Comparison of ENCODE assay signal across 20 mouse cellular contexts in the genomic region with DNA sequence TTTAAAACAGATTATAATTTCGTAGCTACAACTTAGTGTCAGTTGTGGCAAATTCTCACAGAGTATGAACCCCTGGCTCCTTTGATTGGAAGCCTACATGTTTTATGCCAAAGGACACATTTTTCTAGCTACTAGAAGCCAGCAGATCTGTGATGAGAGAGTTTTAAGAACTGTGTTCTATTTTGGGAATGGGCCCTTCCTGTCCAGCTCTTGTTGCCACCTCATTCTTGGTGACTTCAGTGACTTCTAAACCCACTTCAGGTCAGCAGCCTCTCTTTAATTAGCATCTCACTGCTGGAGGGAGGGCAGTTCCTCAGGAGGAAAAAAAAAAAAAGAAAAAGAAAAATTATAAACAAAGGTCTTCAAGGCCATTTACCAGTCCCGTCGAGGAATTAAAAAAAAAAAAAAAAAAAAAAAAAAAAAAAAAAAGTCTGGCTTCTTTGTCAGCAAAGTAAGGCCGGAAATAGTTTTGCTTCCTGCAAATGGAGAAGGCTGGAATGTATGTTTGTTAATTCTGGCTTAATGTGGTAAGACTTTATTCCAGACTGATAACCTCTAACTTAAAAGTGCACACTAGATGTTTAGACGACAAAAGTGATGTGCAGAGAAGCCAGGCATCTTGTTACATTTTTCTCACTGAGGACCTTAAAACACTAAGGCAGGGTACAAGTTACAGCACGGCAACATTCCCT.
DNase-seq lines count a peak whose midpoint lies in the region; ATAC-seq and TF ChIP-seq lines count a peak whose summit lies in the region.
"Had no signal": no experiment of that assay in that cellular context is flagged by ENCODE, and none has a peak within 500 bp of the region (broad histone marks: within the 10 kb centered on the region; RNA-seq: fewer than 3 reads in every experiment).

No protein-coding gene starts in this region.

- H3K79me2 ChIP-seq in CH12.LX (replicated peaks; ENCODE audit: control insufficient read depth, extremely low read depth, insufficient read depth, poor library complexity, severe bottlenecking), result no peaks in the 10 kb centered on the region

- no peak overlapping the region for H3K4me2 ChIP-seq in heart, embryonic 15.5 days
- no peak overlapping the region for H3K4me2 ChIP-seq in lung, embryonic 14.5 days
- H3K4me2 ChIP-seq in CH12.LX (ENCODE audit: insufficient read depth, low read depth, poor library complexity, severe bottlenecking), result no peak overlapping the region
- no peak overlapping the region for H3K4me2 ChIP-seq in hindbrain, embryonic 13.5 days
- H3K4me2 ChIP-seq: forebrain, embryonic 12.5 days; limb, embryonic 12.5 days; stomach, embryonic 15.5 days had no signal

- no peaks in the 10 kb centered on the region for H3K27me3 ChIP-seq in heart, embryonic 15.5 days
- no peaks in the 10 kb centered on the region for H3K27me3 ChIP-seq in lung, embryonic 14.5 days (ENCODE audit: insufficient read depth, low read length)
- H3K27me3 ChIP-seq in CH12.LX (replicated peaks), result no peaks in the 10 kb centered on the region
- no peaks in the 10 kb centered on the region for H3K27me3 ChIP-seq in hindbrain, embryonic 13.5 days
- H3K27me3 ChIP-seq: forebrain, embryonic 12.5 days; limb, embryonic 12.5 days; stomach, embryonic 15.5 days had no signal

- 43% methylated on average over 6 of the region's 6 CpGs for WGBS in heart, embryonic 15.5 days
- 30% methylated on average over 6 of the region's 6 CpGs for WGBS in lung, embryonic 14.5 days
- 73% methylated on average over 6 of the region's 6 CpGs for WGBS in hindbrain, embryonic 13.5 days

- no peak overlapping the region for H3K9ac ChIP-seq in heart, embryonic 15.5 days
- H3K9ac ChIP-seq in lung, embryonic 14.5 days, result no peak overlapping the region
- H3K9ac ChIP-seq in CH12.LX (ENCODE audit: insufficient read depth, low read depth), result no peak overlapping the region
- no peak overlapping the region for H3K9ac ChIP-seq in hindbrain, embryonic 13.5 days
- H3K9ac ChIP-seq: forebrain, embryonic 12.5 days; limb, embryonic 12.5 days; liver, embryonic 14.5 days; stomach, embryonic 15.5 days had no signal

- dilution Hi-C loops in CH12.LX (cut with MboI; ENCODE audit: extremely low pct_ligation_motif_present, extremely low pct_unique_long_range_greater_than_20kb, low sequenced_read_pairs), result no loop called here

- H3K36me3 ChIP-seq in heart, embryonic 15.5 days, result no peaks in the 10 kb centered on the region
- no peaks in the 10 kb centered on the region for H3K36me3 ChIP-seq in lung, embryonic 14.5 days (ENCODE audit: insufficient read depth)
- no peaks in the 10 kb centered on the region for H3K36me3 ChIP-seq in CH12.LX (replicated peaks in 1 of 2; ENCODE audit: control insufficient read depth in 1 of 2, insufficient read depth in 1 of 2, low read length in 1 of 2)
- no peaks in the 10 kb centered on the region for H3K36me3 ChIP-seq in hindbrain, embryonic 13.5 days
- H3K36me3 ChIP-seq: forebrain, embryonic 12.5 days; limb, embryonic 12.5 days; stomach, embryonic 15.5 days had no signal

- peaks cover 42% of the 10 kb centered on the region for H3K4me1 ChIP-seq in heart, embryonic 15.5 days (replicated peaks)
- peaks cover 32% of the 10 kb centered on the region for H3K4me1 ChIP-seq in lung, embryonic 14.5 days (ENCODE audit: insufficient read depth)
- peaks cover 7 to 25% of the 10 kb centered on the region in 2 experiments; a peak in 3 of 4 replicates for H3K4me1 ChIP-seq in CH12.LX (ENCODE audit: control insufficient read depth in 1 of 2, insufficient read depth in 2 of 2)
- peaks cover 35% of the 10 kb centered on the region for H3K4me1 ChIP-seq in bone marrow macrophage, adult 2 months (ENCODE audit: control insufficient read depth, insufficient read depth, low read length)
- no peaks in the 10 kb centered on the region for H3K4me1 ChIP-seq in hindbrain, embryonic 13.5 days (replicated peaks)
- H3K4me1 ChIP-seq: forebrain, embryonic 12.5 days had no signal

- no peaks in the 10 kb centered on the region for H3K9me3 ChIP-seq in heart, embryonic 15.5 days (replicated peaks)
- H3K9me3 ChIP-seq in lung, embryonic 14.5 days (ENCODE audit: low read depth, low read length), result no peaks in the 10 kb centered on the region
- no peaks in the 10 kb centered on the region for H3K9me3 ChIP-seq in CH12.LX (replicated peaks; ENCODE audit: low read length)
- H3K9me3 ChIP-seq in hindbrain, embryonic 13.5 days, result no peaks in the 10 kb centered on the region
- H3K9me3 ChIP-seq: forebrain, embryonic 12.5 days; limb, embryonic 12.5 days; stomach, embryonic 15.5 days had no signal

- peak overlapping the region; percentile 77 for H3K27ac ChIP-seq in heart, embryonic 15.5 days
- peak overlapping the region; percentile 85 for H3K27ac ChIP-seq in lung, embryonic 14.5 days (ENCODE audit: low read depth)
- no peak overlapping the region for H3K27ac ChIP-seq in CH12.LX (ENCODE audit: insufficient read depth, low read depth)
- H3K27ac ChIP-seq in bone marrow macrophage, adult 2 months (ENCODE audit: insufficient read depth, low read depth, low read length), result peak overlapping the region; percentile 99
- no peak overlapping the region for H3K27ac ChIP-seq in hindbrain, embryonic 13.5 days
- H3K27ac ChIP-seq: forebrain, embryonic 12.5 days; limb, embryonic 12.5 days; liver, embryonic 14.5 days had no signal

- TF ChIP-seq CTCF in lung, embryonic 14.5 days (IDR thresholded peaks at IDR 0.05; ENCODE audit: low read depth), result no peak
- no peak for TF ChIP-seq CTCF in CH12.LX (conservative IDR thresholded peaks at IDR 0.05 in 1 of 2, IDR thresholded peaks at IDR 0.05 in 1 of 2; ENCODE audit: low read depth in 2 of 2, low read length in 2 of 2)
- TF ChIP-seq CTCF in bone marrow macrophage, adult 2 months (IDR thresholded peaks at IDR 0.05; ENCODE audit: low read depth, low read length), result no peak

- H3K4me3 ChIP-seq in heart, embryonic 15.5 days, result no peak overlapping the region
- H3K4me3 ChIP-seq in lung, embryonic 14.5 days (ENCODE audit: low read depth, low read length), result no peak overlapping the region
- no peak overlapping the region for H3K4me3 ChIP-seq in CH12.LX (replicated peaks in 1 of 3; ENCODE audit: low read depth in 2 of 3, low read length in 2 of 3, poor library complexity in 1 of 3)
- H3K4me3 ChIP-seq in bone marrow macrophage, adult 2 months (ENCODE audit: insufficient read depth, low read length), result no peak overlapping the region
- H3K4me3 ChIP-seq in hindbrain, embryonic 13.5 days, result no peak overlapping the region
- H3K4me3 ChIP-seq: forebrain, embryonic 12.5 days; limb, embryonic 12.5 days; stomach, embryonic 15.5 days had no signal

- DNase-seq in heart, postnatal 36 days, result no peak
- peak; percentile 70 for DNase-seq in lung, embryonic 14.5 days
- no peak for DNase-seq in lung, postnatal 36 days
- no peak for DNase-seq in CH12.LX (ENCODE audit: extremely low read depth)
- DNase-seq in thymus, postnatal 0 days (ENCODE audit: low spot score), result no peak
- DNase-seq: adrenal gland, adult 8-10 months; cerebellum, adult 11-12 months; cerebellum, postnatal 25 days; gastrocnemius, postnatal 25 days; kidney, postnatal 10 days; layer of hippocampus, adult 9-11 months; thymus, postnatal 14 days had no signal

- TF ChIP-seq RAD21 in CH12.LX (IDR thresholded peaks at IDR 0.05; ENCODE audit: low read depth, low read length), result no peak

- in situ Hi-C loops in CH12.LX (cut with MboI; ENCODE audit: low pct_ligation_motif_present, low pct_unique_long_range_greater_than_20kb, low sequenced_read_pairs), result loop anchor here (25.0 kb wide), 1 partner anchor 560 kb away; no protein-coding TSS in a partner anchor

- no peak for ATAC-seq in heart, embryonic 15.5 days (replicated peaks; ENCODE audit: insufficient number of reproducible peaks, insufficient read depth, low FRiP score, low read depth)
- ATAC-seq in lung, embryonic 14.5 days (ENCODE audit: insufficient read depth), result no peak
- no peak for ATAC-seq in hindbrain, embryonic 13.5 days (ENCODE audit: low FRiP score)
- ATAC-seq: CD4-positive, CD25-positive, alpha-beta regulatory T cell, adult 4 months had no signal

- intact Hi-C loops in heart, postnatal 36 days (cut with DNase I), result loop anchor here (1.0 to 5.0 kb wide), 5 partner anchors 65 to 550 kb away; a partner anchor contains a TSS

- TF ChIP-seq EP300 in CH12.LX (IDR thresholded peaks at IDR 0.05; ENCODE audit: low read length), result no peak

- no peak for TF ChIP-seq POLR2A in CH12.LX (IDR thresholded peaks at IDR 0.05; ENCODE audit: low read depth, low read length)
- no peak for TF ChIP-seq POLR2A in bone marrow macrophage, adult 2 months (IDR thresholded peaks at IDR 0.05; ENCODE audit: borderline replicate concordance, low read depth, low read length)

TF ChIP-seq in CH12.LX, 34 proteins besides CTCF, POLR2A, EP300 and RAD21:
- TF ChIP-seq USF2 (conservative IDR thresholded peaks at IDR 0.05; ENCODE audit: low read depth, low read length) (no peak), ZNF384 (IDR thresholded peaks at IDR 0.05; ENCODE audit: low read depth, low read length) (peak; percentile 88), MAZ (IDR thresholded peaks at IDR 0.05; ENCODE audit: low read depth, low read length) (no peak; the same call in 1 of the 2 replicates), MEF2A (IDR thresholded peaks at IDR 0.05; ENCODE audit: borderline replicate concordance, low read depth, low read length) (peak; percentile 90), ETS1 (conservative IDR thresholded peaks at IDR 0.05; ENCODE audit: low read depth, low read length) (peak; percentile 24; the same call in 1 of the 2 replicates)

Comparison
In these comparisons a context has a peak if more than half of its experiments do, and no peak if none do; other contexts are left out.
1. H3K27ac ChIP-seq: peak in heart, embryonic 15.5 days (single experiment), lung, embryonic 14.5 days (single experiment) and bone marrow macrophage, adult 2 months (single experiment); none in CH12.LX (single experiment) and hindbrain, embryonic 13.5 days (single experiment).